Mouse (Mus musculus): ENCODE data around the gene Hilpda. TPM values are rescaled to one million over a fixed set of nuclear protein-coding genes. Genes with fewer than 3 reads are reported as not detected.

Hilpda gene
- total RNA-seq, 2 experiments from 2014 or later, result 4.6 to 5.3 TPM

DNA sequence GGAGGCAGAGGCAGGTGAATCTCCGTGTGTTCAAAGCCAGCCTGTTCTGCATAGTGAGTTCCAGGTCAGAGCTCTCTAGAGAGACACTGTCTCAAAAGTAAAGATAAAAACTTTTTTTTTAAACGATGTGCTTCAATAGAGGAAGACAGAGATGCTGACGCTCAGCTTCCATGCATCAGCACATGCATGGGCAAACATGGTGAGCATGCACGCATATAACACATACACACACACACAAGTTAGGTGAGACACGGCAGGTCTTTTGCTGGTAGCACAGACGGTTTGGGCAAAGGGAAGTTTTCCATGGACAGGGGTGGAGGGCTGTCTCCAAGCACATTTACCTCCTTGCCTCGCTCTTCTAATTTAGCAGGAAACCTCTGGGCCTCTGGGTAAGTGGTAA is 49.9 kb downstream of the Hilpda start:
- no peak for DNase-seq
- intact Hi-C loops (cut with DNase I), result no loop called here

GRCm38 (mm10) chr6:29322735-29323134 is 50.4 kb downstream of the Hilpda start:
- intact Hi-C loops (cut with DNase I), result no loop called here
- no peak for DNase-seq

Other genes starting within 250 kb of the Hilpda start
- under 1 TPM; 0.69 to 1.00 TPM for gene Lep, start 212.3 kb upstream of the Hilpda start, total RNA-seq (2021)
- 10 to 100 TPM; 19.5 to 21.0 TPM for gene Rbm28, start 107.5 kb upstream of the Hilpda start, total RNA-seq (2021)
- gene Prrt4, start 92.9 kb upstream of the Hilpda start, total RNA-seq (2021), result 1 to 10 TPM; 4.2 to 4.7 TPM
- gene Impdh1, start 56.1 kb upstream of the Hilpda start, total RNA-seq (2021), result 10 to 100 TPM; 25.2 to 27.0 TPM
- gene Fam71f2, start 7.1 kb downstream of the Hilpda start, total RNA-seq (2021), result not detected
- gene Fam71f1, start 46.7 kb downstream of the Hilpda start, total RNA-seq (2021), result not detected
- 100 to 1,000 TPM; 262 TPM for gene Calu, start 75.6 kb downstream of the Hilpda start, total RNA-seq (2021)
- gene Opn1sw, start 116.0 kb downstream of the Hilpda start, total RNA-seq (2021), result not detected
- gene Ccdc136, start 123.8 kb downstream of the Hilpda start, total RNA-seq (2021), result 1 to 10 TPM; 3.6 TPM
- 100 to 1,000 TPM; 146 to 175 TPM for gene Flnc, start 160.8 kb downstream of the Hilpda start, total RNA-seq (2021)
- 100 to 1,000 TPM; 108 to 110 TPM for gene Atp6v1f, start 195.2 kb downstream of the Hilpda start, total RNA-seq (2021)
- gene Atp6v1fnb, start 198.9 kb downstream of the Hilpda start, total RNA-seq (2021), result not detected
- gene Kcp, start 235.5 kb downstream of the Hilpda start, total RNA-seq (2021), result 10 to 100 TPM; 11.9 to 12.3 TPM

Measured in heart, postnatal 14 days (tissue).